Mouse (Mus musculus): Measurements from ENCODE around the gene Cxcl17. TPM values are rescaled to one million over a fixed set of nuclear protein-coding genes. Genes with fewer than 3 reads are reported as not detected.
A peak's percentile ranks its signal among the peaks of the same experiment; 100 is the strongest.
"Not testable (repeated sequence)": the region's sequence is repeated elsewhere in the genome, so short reads cannot be mapped to it uniquely, and the experiment has no call there.

Gene Cxcl17
- total RNA-seq, 2 experiments from 2014 or later = not detected

DNA sequence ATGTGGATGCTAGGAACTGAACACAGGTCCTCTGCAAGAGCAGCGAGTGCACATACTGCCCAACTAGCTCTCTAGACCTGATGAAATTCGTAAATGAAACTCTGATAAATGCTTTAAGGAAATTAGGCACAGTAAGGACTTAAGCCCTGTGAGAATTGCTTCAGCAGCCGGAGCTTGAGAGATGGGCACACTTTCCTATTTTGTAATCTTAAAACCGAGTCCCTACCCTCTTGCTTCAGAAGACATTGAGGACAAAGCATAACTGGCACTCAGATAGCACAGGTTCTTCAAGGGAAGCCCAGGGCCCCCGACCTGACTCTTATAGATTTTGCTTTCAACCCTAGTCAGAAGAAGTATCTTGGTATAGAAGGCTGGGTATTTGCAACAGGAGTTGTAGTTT, 14.5 kb upstream of the Cxcl17 start:
- DNase-seq = no peak
- intact Hi-C loops (cut with DNase I) = no loop called here

DNA sequence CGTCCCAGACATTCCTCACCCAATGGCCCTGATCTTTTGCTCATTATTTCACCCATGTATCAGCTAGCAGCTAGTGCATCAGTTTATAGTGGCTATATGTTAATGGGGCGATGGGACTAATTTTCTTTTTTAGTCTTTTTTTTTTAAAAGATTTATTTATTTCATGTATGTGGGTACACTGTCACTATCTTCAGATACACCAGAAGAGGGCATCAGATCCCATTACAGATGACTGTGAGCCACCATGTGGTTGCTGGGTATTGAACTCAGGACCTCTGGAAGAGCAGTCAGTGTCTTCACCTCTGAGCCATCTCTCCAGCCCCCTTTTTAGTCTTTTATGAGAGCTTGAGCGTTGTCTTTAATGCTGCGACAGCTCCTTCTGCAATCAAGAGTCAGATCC, 13.7 kb upstream of the Cxcl17 start:
- intact Hi-C loops (cut with DNase I); DNase-seq: not testable (repeated sequence)

DNA sequence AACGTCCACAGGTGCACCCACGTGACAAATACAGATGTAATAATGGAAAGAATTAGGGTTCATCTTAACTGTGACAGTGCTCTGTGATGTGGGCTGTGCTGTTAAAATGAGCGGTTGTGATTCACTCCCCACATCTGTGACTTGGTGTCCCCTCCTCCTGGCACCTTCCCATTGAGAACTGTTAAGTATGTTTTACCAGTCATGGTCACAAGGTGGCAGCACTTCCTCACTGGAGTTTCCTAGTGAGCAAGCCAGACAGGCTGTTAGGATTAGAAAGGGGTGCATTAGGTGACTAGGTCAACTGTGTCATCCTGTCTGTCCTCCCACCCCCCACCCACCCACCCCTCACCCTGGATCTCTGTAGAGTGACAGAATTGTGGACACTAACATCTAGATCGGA, 11.7 kb upstream of the Cxcl17 start:
- intact Hi-C loops (cut with DNase I) = loop anchor here (2.0 to 5.0 kb wide), 3 partner anchors 54 to 173 kb away; partner anchors contain the start of gene Ceacam2
- DNase-seq = peak in 1 of 2 experiments; percentile 68

GRCm38 (mm10) chr7:25422286-25422841, 9.7 kb upstream of the Cxcl17 start:
- intact Hi-C loops (cut with DNase I) = loop anchor here (5.0 kb wide), 2 partner anchors 115 to 175 kb away; partner anchors contain the start of gene Ceacam2
- no peak for DNase-seq

DNA sequence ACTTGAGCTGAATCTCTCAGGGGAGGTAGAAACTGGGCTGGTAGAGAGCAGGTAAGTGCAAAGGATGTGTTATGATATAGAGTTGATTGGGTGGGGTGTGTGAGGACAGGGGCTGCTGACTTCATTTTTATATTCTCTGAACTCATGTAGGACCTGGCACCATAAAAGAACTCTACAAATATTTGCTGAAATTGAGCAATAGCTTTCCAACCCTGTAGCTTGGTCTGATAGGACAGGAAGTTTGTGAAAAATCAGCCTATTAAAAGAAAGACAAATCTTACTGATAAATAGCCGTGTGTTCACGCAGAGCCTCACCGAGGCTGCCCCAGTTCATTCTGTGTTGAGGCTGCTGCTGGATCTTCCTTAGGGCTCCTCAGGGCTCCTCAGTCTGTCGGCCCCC, 7.3 kb upstream of the Cxcl17 start:
- DNase-seq = no peak
- intact Hi-C loops (cut with DNase I) = loop anchor here (5.0 kb wide), 2 partner anchors 117 to 177 kb away; partner anchors contain the start of gene Ceacam2

DNA sequence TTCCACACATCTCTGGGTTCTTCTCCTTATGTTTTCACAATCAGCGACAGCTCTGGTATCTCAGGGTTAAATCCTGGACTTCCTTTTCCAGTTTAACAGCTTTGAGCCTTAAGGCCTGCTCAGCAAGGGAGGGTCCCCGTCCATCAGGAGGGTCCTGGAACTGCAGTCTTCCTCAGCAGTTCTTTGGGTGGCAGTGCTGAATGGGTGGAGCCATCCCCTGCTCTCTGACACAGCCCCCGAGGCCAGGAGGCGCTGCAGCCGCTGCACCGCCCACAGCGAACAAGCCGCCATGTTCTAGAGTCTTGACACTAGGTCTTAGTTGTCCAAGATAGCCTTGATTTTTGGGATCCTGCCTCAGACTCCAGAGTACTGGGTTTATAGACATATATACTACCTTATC, 6.8 kb upstream of the Cxcl17 start:
- intact Hi-C loops (cut with DNase I) = no loop called here
- no peak for DNase-seq

GRCm38 (mm10) chr7:25417597-25417996, 4.9 kb upstream of the Cxcl17 start:
- intact Hi-C loops (cut with DNase I) = no loop called here
- no peak for DNase-seq

GRCm38 (mm10) chr7:25411861-25412260, 825 bp downstream of the Cxcl17 start:
- intact Hi-C loops (cut with DNase I) = no loop called here
- no peak for DNase-seq

DNA sequence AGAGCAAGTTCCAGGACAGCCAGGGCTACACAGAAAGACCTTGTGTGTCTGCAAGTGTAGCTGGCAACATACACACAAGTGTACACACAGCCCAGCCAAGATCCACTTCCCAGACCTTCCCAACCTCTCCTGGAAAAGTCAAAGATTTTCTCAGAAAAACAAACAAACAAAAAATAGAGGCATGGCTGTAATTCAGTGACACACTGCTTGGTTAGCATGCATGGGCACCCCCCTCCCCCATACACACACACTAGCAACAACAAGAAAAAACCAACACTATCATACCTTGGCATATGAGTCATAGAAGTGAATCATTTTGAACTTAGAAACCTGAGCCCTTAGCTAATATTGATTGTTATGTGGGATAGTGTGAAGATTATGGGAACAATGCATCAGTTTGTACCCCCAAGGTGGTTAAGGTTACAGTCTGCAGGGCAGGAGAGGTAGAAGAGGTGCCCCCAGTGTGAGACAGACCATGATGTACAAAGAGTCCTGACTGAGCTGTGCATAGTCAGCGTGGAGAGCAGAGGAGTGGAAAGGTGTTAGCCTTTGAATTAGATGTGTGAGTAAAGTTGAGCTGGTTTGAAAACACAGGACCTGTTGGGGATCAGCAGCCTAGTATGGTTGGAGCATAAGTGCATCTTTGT, 1.6 kb downstream of the Cxcl17 start:
- no peak for DNase-seq
- intact Hi-C loops (cut with DNase I) = no loop called here

GRCm38 (mm10) chr7:25409114-25409760, 3.4 kb downstream of the Cxcl17 start:
- DNase-seq = no peak
- intact Hi-C loops (cut with DNase I) = no loop called here

GRCm38 (mm10) chr7:25406468-25406867, 6.2 kb downstream of the Cxcl17 start:
- DNase-seq = no peak
- intact Hi-C loops (cut with DNase I) = no loop called here

GRCm38 (mm10) chr7:25402671-25403101, 10.0 kb downstream of the Cxcl17 start:
- intact Hi-C loops (cut with DNase I) = no loop called here
- DNase-seq = peak in 1 of 2 experiments; percentile 43

GRCm38 (mm10) chr7:25401986-25402385, 10.7 kb downstream of the Cxcl17 start:
- intact Hi-C loops (cut with DNase I) = no loop called here
- no peak for DNase-seq

- intact Hi-C loops (cut with DNase I) = no loop called here
- DNase-seq = no peak
Measured at GRCm38 (mm10) chr7:25401551-25401950, 11.1 kb downstream of the Cxcl17 start.

DNA sequence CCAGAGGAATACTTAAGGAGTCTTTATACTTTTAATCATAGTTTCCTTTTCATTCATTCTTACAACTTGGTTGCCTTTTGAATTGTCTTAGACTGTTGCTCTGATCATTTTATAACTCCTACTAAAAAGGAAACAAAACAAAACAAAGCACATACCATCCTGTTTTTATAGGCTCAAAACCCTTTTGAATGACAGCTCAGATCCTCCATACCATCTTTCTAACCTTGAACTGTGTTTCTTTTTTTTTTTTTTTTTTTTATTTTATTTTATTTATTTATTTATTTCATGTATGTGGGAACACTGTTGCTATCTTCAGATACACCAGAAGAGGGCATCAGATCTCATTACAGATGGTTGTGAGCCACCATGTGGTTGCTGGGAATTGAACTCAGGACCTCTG, 13.7 kb downstream of the Cxcl17 start:
- DNase-seq; intact Hi-C loops (cut with DNase I): not testable (repeated sequence)

- DNase-seq = no peak
- intact Hi-C loops (cut with DNase I) = no loop called here
Measured at GRCm38 (mm10) chr7:25398610-25399009, 14.1 kb downstream of the Cxcl17 start, which contains the start of gene Lipe. TSS of gene Lipe (minus strand) at chr7:25398710.

DNA sequence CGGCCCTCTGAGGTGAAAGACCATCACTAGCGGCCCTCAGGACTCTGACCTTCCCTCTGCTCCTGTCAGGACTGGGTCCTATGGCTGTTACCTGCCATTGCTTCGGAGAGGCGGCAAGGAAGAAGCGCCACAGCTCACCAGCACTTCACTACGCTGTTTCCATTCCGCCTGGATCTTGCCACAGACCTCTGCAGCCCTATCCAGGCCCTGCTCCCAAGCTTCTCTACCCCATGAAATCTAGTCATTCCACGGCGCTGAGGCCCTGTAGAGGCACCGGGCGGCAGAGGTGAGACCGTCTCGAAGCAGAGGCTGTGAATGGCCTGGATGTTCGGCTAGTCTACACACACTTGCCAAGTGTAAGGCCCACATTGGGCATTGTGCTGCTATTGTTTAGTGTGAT, 16.1 kb downstream of the Cxcl17 start:
- intact Hi-C loops (cut with DNase I) = no loop called here

GRCm38 (mm10) chr7:25395558-25396521, 16.8 kb downstream of the Cxcl17 start:
- DNase-seq = peak; percentile 96 to 98
- intact Hi-C loops (cut with DNase I) = no loop called here

More for the DNA sequence above, 16.1 kb downstream of the Cxcl17 start:
- DNase-seq = no peak

DNA sequence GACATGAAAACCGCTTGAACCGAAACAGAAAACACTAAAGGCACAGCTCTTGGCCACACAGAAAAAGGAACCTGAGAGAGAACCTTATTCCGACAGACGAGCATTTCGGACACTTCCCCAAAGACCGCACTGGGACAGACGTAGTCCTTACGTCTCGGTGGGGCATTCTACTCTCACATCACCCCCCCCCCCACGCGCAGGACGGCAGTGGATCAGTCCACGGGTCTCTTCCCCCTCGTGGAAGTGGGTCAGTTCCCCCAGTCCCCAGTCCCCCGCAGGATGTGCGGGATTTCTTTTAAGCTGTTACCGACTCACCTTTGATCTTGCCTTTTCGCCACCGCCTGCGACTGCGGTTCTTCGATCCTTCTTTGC, 17.5 kb downstream of the Cxcl17 start:
- no peak for DNase-seq
- intact Hi-C loops (cut with DNase I) = no loop called here

DNA sequence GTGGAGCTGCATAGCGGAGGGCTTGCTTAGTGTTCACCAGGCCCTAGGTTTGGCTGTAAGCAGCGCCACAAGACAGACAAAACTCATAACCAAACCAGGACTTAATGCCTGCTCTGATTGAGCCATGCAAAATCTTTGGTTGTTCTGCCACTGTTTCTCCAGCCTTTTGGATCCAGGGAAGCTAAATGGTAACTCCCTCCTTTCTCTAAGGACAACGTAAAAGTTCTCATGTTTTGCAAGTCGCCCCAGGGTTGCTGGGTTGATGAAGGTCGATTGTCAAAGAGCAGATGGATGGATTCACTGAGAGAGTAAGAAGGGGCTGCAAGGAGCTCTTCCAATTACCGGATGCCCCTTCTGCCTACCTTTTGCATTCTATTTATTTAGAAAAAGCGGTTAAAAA, 17.9 kb downstream of the Cxcl17 start:
- DNase-seq = no peak
- intact Hi-C loops (cut with DNase I) = loop anchor here (5.0 kb wide), 1 partner anchor 147 kb away; no protein-coding TSS in a partner anchor
